Mouse (Mus musculus) stomach, adult 2 months (tissue): Measurements from ENCODE around the gene Mphosph9. TPM values are rescaled to one million over a fixed set of nuclear protein-coding genes. Genes with fewer than 3 reads are reported as not detected.

Experiments used
- polyA plus RNA-seq: library from polyadenylated mRNA; depleted of rRNA; stranded (reverse); fragments of >200 nt; gene quantifications from 2 replicates; pipeline ENCODE4 v1.2.3, GENCODE M21; 2012; rRNA removed

Gene Mphosph9
- 0.40 and 0.56 TPM in 2 replicates for polyA plus RNA-seq

GRCm38 (mm10) chr5:124327510-124328364, at the start of gene Mphosph9, which contains the start of gene 2810006K23Rik:
Gene Mphosph9, minus strand, starts transcription at chr5:124327972.
Gene 2810006K23Rik, plus strand, starts transcription at chr5:124328089.

DNA sequence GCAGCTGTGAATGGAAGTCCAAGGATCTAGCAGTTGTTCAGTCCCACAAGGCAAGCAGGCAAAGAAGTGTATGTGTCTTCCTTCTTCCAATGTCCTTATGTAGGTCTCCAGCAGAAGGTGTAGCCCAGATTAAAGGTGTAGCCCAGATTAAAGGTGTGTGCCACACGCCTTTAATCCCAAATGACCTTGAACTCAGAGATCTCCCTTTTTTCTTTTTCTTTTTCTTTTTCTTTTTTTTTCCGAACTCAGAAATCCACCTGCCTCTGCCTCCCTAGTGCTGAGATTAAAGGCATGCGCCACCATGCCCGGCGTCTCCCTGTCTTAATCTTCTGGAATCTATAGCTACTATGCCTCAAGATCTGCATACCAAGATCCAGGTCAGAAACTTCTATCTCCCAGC, 35.2 kb upstream of the Mphosph9 start, which contains the start of gene Cdk2ap1:
Cdk2ap1 (minus strand) TSS at position 101 of the 400 bp plus-strand sequence.

GRCm38 (mm10) chr5:124249614-124250591, 77.9 kb downstream of the Mphosph9 start, which contains the start of gene Pitpnm2:
Gene Pitpnm2, minus strand, starts transcription at chr5:124249760.

Other genes starting within 250 kb of the Mphosph9 start
- gene Abcb9, start 232.2 kb downstream of the Mphosph9 start, polyA plus RNA-seq = 15.6 and 22.1 TPM in 2 replicates
- 45.3 and 85.6 TPM in 2 replicates for gene Ogfod2, start 215.7 kb downstream of the Mphosph9 start, polyA plus RNA-seq
- 9.9 and 13.7 TPM in 2 replicates for gene Arl6ip4, start 211.9 kb downstream of the Mphosph9 start, polyA plus RNA-seq
- 18.4 and 19.5 TPM in 2 replicates for gene Pitpnm2, start 78.2 kb downstream of the Mphosph9 start, polyA plus RNA-seq
- gene 2810006K23Rik, start 117 bp upstream of the Mphosph9 start, polyA plus RNA-seq = 1.1 and 1.5 TPM in 2 replicates
- gene Cdk2ap1, start 35.1 kb upstream of the Mphosph9 start, polyA plus RNA-seq = 31.9 and 41.4 TPM in 2 replicates
- gene Sbno1, start 98.0 kb upstream of the Mphosph9 start, polyA plus RNA-seq = 2.2 and 2.6 TPM in 2 replicates
- gene Kmt5a, start 112.0 kb upstream of the Mphosph9 start, polyA plus RNA-seq = 37.3 and 38.1 TPM in 2 replicates
- 7.1 and 8.3 TPM in 2 replicates for gene Rilpl2, start 150.4 kb upstream of the Mphosph9 start, polyA plus RNA-seq
- 0.38 and 0.57 TPM in 2 replicates for gene Snrnp35, start 155.2 kb upstream of the Mphosph9 start, polyA plus RNA-seq
- 3.3 and 3.9 TPM in 2 replicates for gene Rilpl1, start 203.4 kb upstream of the Mphosph9 start, polyA plus RNA-seq
- gene Tmed2, start 212.7 kb upstream of the Mphosph9 start, polyA plus RNA-seq = 62.2 and 109 TPM in 2 replicates
- gene Ddx55, start 224.9 kb upstream of the Mphosph9 start, polyA plus RNA-seq = 5.0 and 6.3 TPM in 2 replicates